Mouse (Mus musculus) myocyte (in vitro differentiated cells): ENCODE measurements around the gene Krit1.

Source experiments
- POLR2A ChIP-seq: IDR thresholded peaks from one replicate; pipeline ENCODE4 v1.6.1; 2011; ENCODE audit warnings: low read depth, mild to moderate bottlenecking, control low read depth, moderate library complexity; ENCODE audit not compliant: insufficient read length
- USF1 ChIP-seq: IDR thresholded peaks from one replicate; pipeline ENCODE4 v1.6.1; 2011; ENCODE audit warnings: low read depth, mild to moderate bottlenecking, control low read depth, moderate library complexity

GRCm38 (mm10) chr5:3889201-3889600 lies 86.2 kb downstream of the Krit1 start:
- TF ChIP-seq POLR2A (no peak), USF1 (no peak)
